Mouse (Mus musculus): ENCODE results near the gene Crls1. TPM values are rescaled to one million over a fixed set of nuclear protein-coding genes. Genes with fewer than 3 reads are reported as not detected.

Crls1 gene
- polyA plus RNA-seq, 1 experiment, result 49.8 TPM

DNA sequence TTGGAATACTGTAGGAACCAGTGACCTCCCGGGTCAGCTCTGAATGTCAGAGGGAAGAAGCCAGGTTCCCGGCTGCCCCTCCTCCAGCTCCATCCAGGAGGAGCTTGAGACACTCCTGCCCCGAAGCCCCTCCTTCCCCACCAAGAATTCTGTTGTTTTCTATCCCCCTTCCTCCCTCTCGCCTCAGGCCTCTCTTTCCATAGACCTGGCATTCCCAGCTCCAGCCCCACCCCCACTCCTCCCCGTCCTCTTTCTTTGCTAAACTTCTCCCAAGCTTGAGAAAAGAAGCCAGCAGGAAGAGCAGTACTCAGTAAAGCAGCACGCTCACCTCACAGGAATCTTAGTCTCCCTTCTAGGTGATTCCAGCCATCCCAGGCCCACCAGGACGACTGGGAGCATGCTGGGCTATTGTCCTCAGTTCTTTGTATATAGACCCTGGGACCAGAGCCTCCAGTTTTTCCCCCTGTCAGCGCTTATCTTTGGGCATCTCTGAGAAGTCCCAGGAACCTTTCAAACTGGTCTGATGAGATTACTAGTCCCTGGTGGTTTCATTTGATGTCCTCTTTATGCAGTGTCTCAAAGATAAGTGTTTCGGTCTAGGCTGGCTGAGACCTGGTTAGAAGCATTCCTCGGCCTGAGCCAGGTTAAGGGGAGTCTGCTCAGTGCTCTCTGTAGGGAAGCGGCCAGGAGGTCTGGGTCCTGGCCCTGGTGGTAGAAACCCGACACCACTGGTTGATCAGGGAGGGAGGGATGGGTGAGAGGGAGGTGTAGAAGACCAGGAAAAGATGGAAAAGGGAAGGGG lies 34.6 kb downstream of the Crls1 start, which contains the start of gene Lrrn4:
Gene Lrrn4, minus strand, starts transcription at position 48 of the 802 bp plus-strand sequence.
- peak within 1 kb of the TSS; percentile 56 for H3K4me3 ChIP-seq (ENCODE audit: low read depth, low read length)
- H3K27ac ChIP-seq (ENCODE audit: insufficient read depth, low read depth, low read length), result no peak within 1 kb of the TSS
- TF ChIP-seq CTCF (IDR thresholded peaks at IDR 0.05; ENCODE audit: extremely low read depth, insufficient read length, insufficient replicate concordance, low read depth, low read length), result no peak
- 60% methylated on average over 12 of the region's 12 CpGs for WGBS
- H3K27me3 ChIP-seq (ENCODE audit: control insufficient read depth, insufficient read depth, low read length), result peaks cover 17% of the 10 kb centered on the region
- H3K4me1 ChIP-seq (ENCODE audit: control insufficient read depth, insufficient read depth, insufficient read length, low read length), result peaks cover 6% of the 10 kb centered on the region
- H3K36me3 ChIP-seq (ENCODE audit: control insufficient read depth, insufficient read depth, low read length), result no peaks in the 10 kb centered on the region

DNA sequence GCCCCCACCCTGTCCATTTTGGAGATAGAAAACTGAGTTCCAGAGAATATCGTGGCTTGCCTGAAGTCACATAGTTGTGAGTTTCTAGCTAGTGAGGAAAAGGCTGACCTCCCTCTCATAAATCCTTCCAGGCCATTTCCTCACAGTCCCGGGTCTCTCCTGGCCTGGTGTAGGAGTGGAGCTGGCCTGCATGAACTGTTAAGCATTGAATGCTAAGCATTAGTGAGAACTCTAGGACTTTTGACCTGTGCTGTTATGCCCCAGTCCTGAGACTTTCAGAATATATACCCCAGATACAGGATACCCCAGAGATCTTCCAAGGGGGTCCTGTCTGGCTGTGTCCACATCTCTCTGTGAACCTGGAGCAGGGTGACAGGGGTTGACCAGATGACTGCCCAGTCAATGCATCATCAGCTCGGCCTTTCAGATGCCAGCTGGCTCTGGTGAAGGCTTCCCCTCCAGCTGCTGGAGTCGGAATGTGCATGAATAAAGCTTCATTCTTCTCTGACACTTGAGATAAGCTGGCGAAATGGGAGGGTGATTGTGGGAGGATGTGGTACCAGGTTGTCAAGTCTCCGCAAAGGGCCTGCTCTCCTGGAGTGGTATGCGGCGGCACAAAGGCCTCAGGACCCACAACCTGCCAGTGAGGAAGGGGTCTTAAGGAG lies 38.0 kb downstream of the Crls1 start:
- 69% methylated on average over 8 of the region's 8 CpGs for WGBS
- Histone ChIP-seq H3K4me1 (ENCODE audit: control insufficient read depth, insufficient read depth, insufficient read length, low read length) (peaks cover 3% of the 10 kb centered on the region), H3K27ac (ENCODE audit: insufficient read depth, low read depth, low read length) (no peak overlapping the region), H3K27me3 (ENCODE audit: control insufficient read depth, insufficient read depth, low read length) (peaks cover 5% of the 10 kb centered on the region), H3K36me3 (ENCODE audit: control insufficient read depth, insufficient read depth, low read length) (no peaks in the 10 kb centered on the region), H3K4me3 (ENCODE audit: low read depth, low read length) (no peak overlapping the region)
- no peak for TF ChIP-seq CTCF (IDR thresholded peaks at IDR 0.05; ENCODE audit: extremely low read depth, insufficient read length, insufficient replicate concordance, low read depth, low read length)
- no peak for TF ChIP-seq POLR2A (IDR thresholded peaks at IDR 0.05; ENCODE audit: low read depth, low read length)

DNA sequence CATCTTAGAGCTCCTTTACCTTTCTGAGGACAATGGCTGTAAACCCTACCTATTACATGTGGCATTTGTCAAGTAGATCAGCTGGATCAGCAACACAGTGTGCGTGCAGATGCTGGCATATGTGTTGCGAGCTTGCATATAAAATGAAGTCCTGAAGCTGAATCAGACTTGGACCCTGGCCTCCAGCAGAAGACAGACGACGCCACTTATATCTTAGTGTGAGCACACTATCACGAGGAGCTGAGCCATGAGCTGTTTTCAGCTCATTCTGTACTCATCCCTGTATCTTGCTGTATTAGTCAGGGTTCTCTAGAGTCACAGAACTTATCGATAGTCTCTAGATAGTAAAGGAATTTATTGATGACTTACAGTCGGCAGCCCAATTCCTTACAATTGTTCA lies 38.8 kb downstream of the Crls1 start:
- no peaks in the 10 kb centered on the region for H3K4me1 ChIP-seq (ENCODE audit: control insufficient read depth, insufficient read depth, insufficient read length, low read length)
- WGBS, result 76% methylated on average over 7 of the region's 7 CpGs
- TF ChIP-seq POLR2A (IDR thresholded peaks at IDR 0.05; ENCODE audit: low read depth, low read length), result no peak
- TF ChIP-seq CTCF (IDR thresholded peaks at IDR 0.05; ENCODE audit: extremely low read depth, insufficient read length, insufficient replicate concordance, low read depth, low read length), result no peak
- no peak overlapping the region for H3K4me3 ChIP-seq (ENCODE audit: low read depth, low read length)
- no peaks in the 10 kb centered on the region for H3K36me3 ChIP-seq (ENCODE audit: control insufficient read depth, insufficient read depth, low read length)
- no peak overlapping the region for H3K27ac ChIP-seq (ENCODE audit: insufficient read depth, low read depth, low read length)
- no peaks in the 10 kb centered on the region for H3K27me3 ChIP-seq (ENCODE audit: control insufficient read depth, insufficient read depth, low read length)

DNA sequence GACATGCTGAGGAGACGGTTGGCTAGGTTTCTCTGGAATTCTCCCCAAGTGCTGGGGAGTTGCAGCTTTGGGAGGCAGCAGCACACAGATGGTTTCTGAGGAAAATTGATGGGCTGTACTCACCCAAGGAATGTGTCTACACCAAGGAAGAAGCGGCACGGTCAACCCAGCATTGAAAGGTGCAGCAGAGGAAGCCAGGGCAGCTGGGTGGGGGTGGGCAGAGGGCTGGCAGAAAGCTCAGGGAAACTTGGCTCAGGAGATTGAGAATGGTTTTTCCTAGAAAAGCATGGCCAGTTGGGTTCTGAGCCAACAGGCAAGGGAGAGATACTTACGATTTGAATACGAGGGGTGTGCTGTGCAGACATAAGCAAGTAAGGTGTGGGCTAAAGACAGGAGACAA lies 47.4 kb downstream of the Crls1 start:
- TF ChIP-seq POLR2A (IDR thresholded peaks at IDR 0.05; ENCODE audit: low read depth, low read length), result no peak
- TF ChIP-seq CTCF (IDR thresholded peaks at IDR 0.05; ENCODE audit: extremely low read depth, insufficient read length, insufficient replicate concordance, low read depth, low read length), result no peak
- no peak overlapping the region for H3K27ac ChIP-seq (ENCODE audit: insufficient read depth, low read depth, low read length)
- WGBS, result 82% methylated on average over 5 of the region's 5 CpGs
- no peaks in the 10 kb centered on the region for H3K4me1 ChIP-seq (ENCODE audit: control insufficient read depth, insufficient read depth, insufficient read length, low read length)
- H3K36me3 ChIP-seq (ENCODE audit: control insufficient read depth, insufficient read depth, low read length), result no peaks in the 10 kb centered on the region
- H3K4me3 ChIP-seq (ENCODE audit: low read depth, low read length), result no peak overlapping the region
- H3K27me3 ChIP-seq (ENCODE audit: control insufficient read depth, insufficient read depth, low read length), result no peaks in the 10 kb centered on the region

DNA sequence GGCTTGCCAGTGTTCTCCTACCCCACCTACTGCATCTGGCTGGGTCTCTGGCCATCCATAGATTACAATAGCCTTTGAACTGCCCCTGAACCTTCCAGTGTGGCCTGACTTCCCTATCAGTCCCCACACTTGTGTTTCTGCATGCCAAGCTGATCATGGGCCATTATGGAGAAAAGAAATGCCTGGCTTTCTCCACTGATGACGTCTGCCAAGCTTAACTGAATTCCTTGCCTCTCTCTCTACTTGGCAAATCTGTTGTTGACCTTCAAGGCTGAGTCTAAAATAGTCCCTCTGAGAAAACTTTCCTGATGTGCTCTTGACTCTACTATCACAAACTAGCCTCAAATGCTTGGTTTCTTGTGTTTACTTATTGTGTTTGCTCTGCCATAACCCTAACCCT lies 51.7 kb downstream of the Crls1 start:
- Histone ChIP-seq H3K4me1 (ENCODE audit: control insufficient read depth, insufficient read depth, insufficient read length, low read length) (no peaks in the 10 kb centered on the region), H3K4me3 (ENCODE audit: low read depth, low read length) (no peak overlapping the region), H3K36me3 (ENCODE audit: control insufficient read depth, insufficient read depth, low read length) (peaks cover 2% of the 10 kb centered on the region; the same call in 1 of the 2 replicates), H3K27me3 (ENCODE audit: control insufficient read depth, insufficient read depth, low read length) (no peaks in the 10 kb centered on the region), H3K27ac (ENCODE audit: insufficient read depth, low read depth, low read length) (no peak overlapping the region)
- WGBS, result 18% methylated on average over 1 of the region's 1 CpGs
- no peak for TF ChIP-seq CTCF (IDR thresholded peaks at IDR 0.05; ENCODE audit: extremely low read depth, insufficient read length, insufficient replicate concordance, low read depth, low read length)
- TF ChIP-seq POLR2A (IDR thresholded peaks at IDR 0.05; ENCODE audit: low read depth, low read length), result no peak

DNA sequence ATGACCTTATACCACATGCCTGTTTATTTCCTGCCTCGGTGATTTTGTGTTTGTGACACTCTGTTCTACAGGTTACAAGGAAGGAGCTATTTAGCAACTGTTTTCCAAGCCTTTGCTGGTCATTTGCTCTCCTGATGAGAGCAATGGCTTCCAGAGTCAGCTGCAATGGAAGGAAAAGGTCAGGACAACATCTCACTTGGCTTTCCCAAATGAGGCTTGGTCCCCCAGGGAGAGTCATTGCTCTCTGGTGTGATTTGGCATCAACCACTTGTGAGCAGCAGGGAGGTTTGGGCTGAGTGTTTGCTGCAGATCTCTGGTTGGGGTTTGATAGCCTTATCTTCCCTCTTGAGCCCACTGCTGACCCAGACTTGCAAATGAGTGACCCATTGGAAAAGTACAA lies 54.1 kb downstream of the Crls1 start:
- no peak overlapping the region for H3K4me3 ChIP-seq (ENCODE audit: low read depth, low read length)
- 78% methylated on average over 1 of the region's 1 CpGs for WGBS
- H3K36me3 ChIP-seq (ENCODE audit: control insufficient read depth, insufficient read depth, low read length), result peaks cover 14% of the 10 kb centered on the region
- TF ChIP-seq POLR2A (IDR thresholded peaks at IDR 0.05; ENCODE audit: low read depth, low read length) (no peak), CTCF (IDR thresholded peaks at IDR 0.05; ENCODE audit: extremely low read depth, insufficient read length, insufficient replicate concordance, low read depth, low read length) (no peak)
- H3K27me3 ChIP-seq (ENCODE audit: control insufficient read depth, insufficient read depth, low read length), result no peaks in the 10 kb centered on the region
- H3K27ac ChIP-seq (ENCODE audit: insufficient read depth, low read depth, low read length), result no peak overlapping the region
- no peaks in the 10 kb centered on the region for H3K4me1 ChIP-seq (ENCODE audit: control insufficient read depth, insufficient read depth, insufficient read length, low read length)

DNA sequence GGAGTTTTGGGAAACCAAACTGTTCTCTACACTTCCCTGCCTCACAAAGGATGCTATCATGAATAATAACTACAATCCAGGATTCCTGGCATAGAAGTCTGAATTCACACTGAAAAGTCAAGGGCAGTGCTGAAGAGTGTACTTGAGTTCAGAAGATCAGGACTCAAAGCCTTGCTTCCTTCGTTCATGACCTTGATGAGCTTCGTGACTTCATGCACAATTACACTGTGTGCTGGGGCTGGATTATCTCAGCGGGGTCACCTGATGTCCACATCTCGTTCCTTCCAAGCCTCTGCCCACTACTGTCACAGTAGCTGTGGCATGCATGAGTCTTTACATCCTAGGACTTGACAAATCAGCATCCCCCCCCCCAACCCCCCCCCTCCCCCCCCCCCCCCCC lies 55.2 kb downstream of the Crls1 start:
- H3K27me3 ChIP-seq (ENCODE audit: control insufficient read depth, insufficient read depth, low read length), result no peaks in the 10 kb centered on the region
- no peak overlapping the region for H3K4me3 ChIP-seq (ENCODE audit: low read depth, low read length)
- no peaks in the 10 kb centered on the region for H3K4me1 ChIP-seq (ENCODE audit: control insufficient read depth, insufficient read depth, insufficient read length, low read length)
- TF ChIP-seq POLR2A (IDR thresholded peaks at IDR 0.05; ENCODE audit: low read depth, low read length), result no peak
- no peak for TF ChIP-seq CTCF (IDR thresholded peaks at IDR 0.05; ENCODE audit: extremely low read depth, insufficient read length, insufficient replicate concordance, low read depth, low read length)
- no peak overlapping the region for H3K27ac ChIP-seq (ENCODE audit: insufficient read depth, low read depth, low read length)
- WGBS, result 84% methylated on average over 4 of the region's 4 CpGs
- H3K36me3 ChIP-seq (ENCODE audit: control insufficient read depth, insufficient read depth, low read length), result peaks cover 24% of the 10 kb centered on the region

All from small intestine, adult 2 months (tissue).